Mouse (Mus musculus): Measurements from ENCODE around the gene Cryz. TPM values are rescaled to one million over a fixed set of nuclear protein-coding genes. Genes with fewer than 3 reads are reported as not detected.

Gene Cryz
- polyA plus RNA-seq (2012; rRNA removed) = 12.9 and 13.5 TPM in 2 replicates

GRCm38 (mm10) chr3:154596488-154596933 is at the start of gene Cryz:
Gene Cryz, plus strand, starts transcription at chr3:154596711.
- Histone ChIP-seq H3K27ac (ENCODE audit: insufficient read depth, low read length) (peak within 1 kb of the TSS; percentile 67), H3K4me1 (ENCODE audit: control insufficient read depth, insufficient read depth, low read length) (peaks cover 4% of the 10 kb centered on the region), H3K4me3 (ENCODE audit: insufficient read depth, low read length) (peak within 1 kb of the TSS; percentile 77)
- peak; percentile 68; the same call in 1 of the 2 replicates for TF ChIP-seq POLR2A (IDR thresholded peaks at IDR 0.05; ENCODE audit: extremely low read depth, insufficient read depth, low read length)
- TF ChIP-seq CTCF (IDR thresholded peaks at IDR 0.05; ENCODE audit: extremely low read depth, insufficient read depth, low read length) = peak; percentile 64

- TF ChIP-seq CTCF (IDR thresholded peaks at IDR 0.05; ENCODE audit: extremely low read depth, insufficient read depth, low read length) = no peak
- no peak for TF ChIP-seq POLR2A (IDR thresholded peaks at IDR 0.05; ENCODE audit: extremely low read depth, insufficient read depth, low read length)
- H3K4me3 ChIP-seq (ENCODE audit: insufficient read depth, low read length) = no peak overlapping the region; the same call in 1 of the 2 replicates
- H3K27ac ChIP-seq (ENCODE audit: insufficient read depth, low read length) = no peak overlapping the region
- no peaks in the 10 kb centered on the region for H3K4me1 ChIP-seq (ENCODE audit: control insufficient read depth, insufficient read depth, low read length)
These were observed 48.7 kb upstream of the Cryz start for GRCm38 (mm10) chr3:154547549-154548426.

GRCm38 (mm10) chr3:154548868-154549301 is 47.6 kb upstream of the Cryz start:
- TF ChIP-seq POLR2A (IDR thresholded peaks at IDR 0.05; ENCODE audit: extremely low read depth, insufficient read depth, low read length) (no peak), CTCF (IDR thresholded peaks at IDR 0.05; ENCODE audit: extremely low read depth, insufficient read depth, low read length) (no peak)
- H3K27ac ChIP-seq (ENCODE audit: insufficient read depth, low read length) = no peak overlapping the region
- no peaks in the 10 kb centered on the region for H3K4me1 ChIP-seq (ENCODE audit: control insufficient read depth, insufficient read depth, low read length)
- H3K4me3 ChIP-seq (ENCODE audit: insufficient read depth, low read length) = no peak overlapping the region

GRCm38 (mm10) chr3:154550326-154551034 is 46.0 kb upstream of the Cryz start:
- TF ChIP-seq CTCF (IDR thresholded peaks at IDR 0.05; ENCODE audit: extremely low read depth, insufficient read depth, low read length) (no peak), POLR2A (IDR thresholded peaks at IDR 0.05; ENCODE audit: extremely low read depth, insufficient read depth, low read length) (no peak)
- H3K4me3 ChIP-seq (ENCODE audit: insufficient read depth, low read length) = no peak overlapping the region
- no peaks in the 10 kb centered on the region for H3K4me1 ChIP-seq (ENCODE audit: control insufficient read depth, insufficient read depth, low read length)
- no peak overlapping the region for H3K27ac ChIP-seq (ENCODE audit: insufficient read depth, low read length)

GRCm38 (mm10) chr3:154551035-154551411 is 45.5 kb upstream of the Cryz start:
- no peaks in the 10 kb centered on the region for H3K4me1 ChIP-seq (ENCODE audit: control insufficient read depth, insufficient read depth, low read length)
- H3K27ac ChIP-seq (ENCODE audit: insufficient read depth, low read length) = no peak overlapping the region
- H3K4me3 ChIP-seq (ENCODE audit: insufficient read depth, low read length) = no peak overlapping the region
- TF ChIP-seq POLR2A (IDR thresholded peaks at IDR 0.05; ENCODE audit: extremely low read depth, insufficient read depth, low read length) = no peak
- TF ChIP-seq CTCF (IDR thresholded peaks at IDR 0.05; ENCODE audit: extremely low read depth, insufficient read depth, low read length) = no peak

GRCm38 (mm10) chr3:154562192-154562591 is 34.3 kb upstream of the Cryz start:
- Histone ChIP-seq H3K4me3 (ENCODE audit: insufficient read depth, low read length) (no peak overlapping the region), H3K27ac (ENCODE audit: insufficient read depth, low read length) (no peak overlapping the region), H3K4me1 (ENCODE audit: control insufficient read depth, insufficient read depth, low read length) (no peaks in the 10 kb centered on the region)
- TF ChIP-seq POLR2A (IDR thresholded peaks at IDR 0.05; ENCODE audit: extremely low read depth, insufficient read depth, low read length) = no peak
- TF ChIP-seq CTCF (IDR thresholded peaks at IDR 0.05; ENCODE audit: extremely low read depth, insufficient read depth, low read length) = no peak

GRCm38 (mm10) chr3:154565437-154565836 is 31.1 kb upstream of the Cryz start:
- Histone ChIP-seq H3K4me3 (ENCODE audit: insufficient read depth, low read length) (no peak overlapping the region), H3K27ac (ENCODE audit: insufficient read depth, low read length) (no peak overlapping the region), H3K4me1 (ENCODE audit: control insufficient read depth, insufficient read depth, low read length) (no peaks in the 10 kb centered on the region)
- no peak for TF ChIP-seq CTCF (IDR thresholded peaks at IDR 0.05; ENCODE audit: extremely low read depth, insufficient read depth, low read length)
- no peak for TF ChIP-seq POLR2A (IDR thresholded peaks at IDR 0.05; ENCODE audit: extremely low read depth, insufficient read depth, low read length)

- TF ChIP-seq POLR2A (IDR thresholded peaks at IDR 0.05; ENCODE audit: extremely low read depth, insufficient read depth, low read length) (no peak), CTCF (IDR thresholded peaks at IDR 0.05; ENCODE audit: extremely low read depth, insufficient read depth, low read length) (no peak)
- H3K4me1 ChIP-seq (ENCODE audit: control insufficient read depth, insufficient read depth, low read length) = no peaks in the 10 kb centered on the region
- no peak overlapping the region for H3K27ac ChIP-seq (ENCODE audit: insufficient read depth, low read length)
- H3K4me3 ChIP-seq (ENCODE audit: insufficient read depth, low read length) = no peak overlapping the region
These were observed 26.4 kb upstream of the Cryz start for GRCm38 (mm10) chr3:154570029-154570575.

GRCm38 (mm10) chr3:154570786-154571185 is 25.7 kb upstream of the Cryz start:
- TF ChIP-seq POLR2A (IDR thresholded peaks at IDR 0.05; ENCODE audit: extremely low read depth, insufficient read depth, low read length) (no peak), CTCF (IDR thresholded peaks at IDR 0.05; ENCODE audit: extremely low read depth, insufficient read depth, low read length) (no peak)
- H3K4me3 ChIP-seq (ENCODE audit: insufficient read depth, low read length) = no peak overlapping the region

More at GRCm38 (mm10) chr3:154570786-154571185, 25.7 kb upstream of the Cryz start:
- no peaks in the 10 kb centered on the region for H3K4me1 ChIP-seq (ENCODE audit: control insufficient read depth, insufficient read depth, low read length)
- H3K27ac ChIP-seq (ENCODE audit: insufficient read depth, low read length) = no peak overlapping the region; the same call in 1 of the 2 replicates
